Mouse (Mus musculus): ENCODE data around the gene 1700040F15Rik.
"Not testable (repeated sequence)": the region's sequence is repeated elsewhere in the genome, so short reads cannot be mapped to it uniquely, and the experiment has no call there.

1700040F15Rik gene

GRCm38 (mm10) chrY:61101947-61102346, at the start of gene 1700040F15Rik:
1700040F15Rik (plus strand) TSS chrY:61102247.
- DNase-seq = not testable (repeated sequence)
